Mouse (Mus musculus) C2C12 (cell line): ENCODE data around the gene Cep250.

Experiments
- CTCF ChIP-seq: IDR thresholded peaks from one replicate; pipeline ENCODE4 v1.5.1; 2011; ENCODE audit not compliant: control insufficient read depth, insufficient read depth, insufficient read length
- FOSL1 ChIP-seq: IDR thresholded peaks from one replicate; pipeline ENCODE4 v1.8.0; 2011; ENCODE audit warnings: mild to moderate bottlenecking, low read length; ENCODE audit not compliant: poor library complexity, insufficient read depth, severe bottlenecking
- MAX ChIP-seq: IDR thresholded peaks from one replicate; pipeline ENCODE4 v1.6.1; 2011; ENCODE audit warnings: mild to moderate bottlenecking, control low read depth
- MYOD1 ChIP-seq: IDR thresholded peaks from one replicate; pipeline ENCODE4 v1.6.1; 2011; ENCODE audit warnings: low read depth; ENCODE audit not compliant: control insufficient read depth, insufficient read length
- MYOG ChIP-seq: IDR thresholded peaks from one replicate; pipeline ENCODE4 v1.6.1; 2011; ENCODE audit not compliant: control insufficient read depth, insufficient read length; ENCODE audit errors: extremely low read depth
- USF1 ChIP-seq: IDR thresholded peaks from one replicate; pipeline ENCODE4 v1.6.1; 2011; ENCODE audit warnings: low read depth, mild to moderate bottlenecking, control low read depth, moderate library complexity

- no peak for TF ChIP-seq CTCF
- no peak for TF ChIP-seq MAX
- no peak for TF ChIP-seq USF1
- no peak for TF ChIP-seq MYOG
- no peak for TF ChIP-seq FOSL1
- TF ChIP-seq MYOD1: no peak
These were observed 34.9 kb downstream of the Cep250 start for GRCm38 (mm10) chr2:155991151-155991550.
